Mouse (Mus musculus): ENCODE measurements at regions not wholly inside any gene's neighbourhood (a gene's known extent, or its start where the extent isn't known, plus 50 kb on each side); places are given as distances from the start of the nearest gene placed in this dataset.

DNA sequence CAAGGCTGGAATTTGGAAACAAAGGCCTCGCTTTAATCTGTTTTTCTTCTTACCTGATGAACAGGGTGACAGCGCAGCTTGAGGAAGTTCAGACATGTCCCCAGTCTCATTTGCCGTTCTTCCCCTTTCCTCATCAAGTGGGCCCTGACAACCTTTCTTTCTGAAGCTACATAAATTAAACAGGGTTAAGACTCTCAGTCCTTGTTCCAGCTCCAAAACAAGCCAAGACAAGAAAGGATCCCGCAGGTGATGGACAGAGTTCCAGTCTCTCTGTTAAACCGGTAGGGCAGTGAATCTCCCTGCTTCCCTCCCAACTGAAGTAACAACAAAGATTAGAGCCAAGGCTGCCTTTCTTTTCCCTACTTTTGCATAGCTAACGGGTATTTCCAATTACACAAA lies 605.6 kb downstream of the Nfib start:
- Histone ChIP-seq H3K4me1 (ENCODE audit: control insufficient read depth, insufficient read depth, low read length) (no peaks in the 10 kb centered on the region), H3K36me3 (ENCODE audit: control insufficient read depth, insufficient read depth, low read length) (no peaks in the 10 kb centered on the region), H3K27me3 (ENCODE audit: control insufficient read depth, insufficient read depth, low read length) (no peaks in the 10 kb centered on the region), H3K79me2 (ENCODE audit: control insufficient read depth, insufficient read depth, low read length) (no peaks in the 10 kb centered on the region), H3K4me3 (ENCODE audit: insufficient read depth, low read depth, low read length) (no peak overlapping the region), H3K9ac (ENCODE audit: low read depth, low read length) (no peak overlapping the region), H3K27ac (replicated peaks; ENCODE audit: insufficient read depth, low read depth, low read length) (no peak overlapping the region)
- no peak for DNase-seq (ENCODE audit: extremely low read depth, low read depth, low spot score)
- WGBS = 92% methylated on average over 6 of the region's 6 CpGs
- TF ChIP-seq POLR2A (IDR thresholded peaks at IDR 0.05; ENCODE audit: extremely low read depth, insufficient read depth, low read length) (no peak), CTCF (IDR thresholded peaks at IDR 0.05; ENCODE audit: low read depth, low read length) (no peak)

DNA sequence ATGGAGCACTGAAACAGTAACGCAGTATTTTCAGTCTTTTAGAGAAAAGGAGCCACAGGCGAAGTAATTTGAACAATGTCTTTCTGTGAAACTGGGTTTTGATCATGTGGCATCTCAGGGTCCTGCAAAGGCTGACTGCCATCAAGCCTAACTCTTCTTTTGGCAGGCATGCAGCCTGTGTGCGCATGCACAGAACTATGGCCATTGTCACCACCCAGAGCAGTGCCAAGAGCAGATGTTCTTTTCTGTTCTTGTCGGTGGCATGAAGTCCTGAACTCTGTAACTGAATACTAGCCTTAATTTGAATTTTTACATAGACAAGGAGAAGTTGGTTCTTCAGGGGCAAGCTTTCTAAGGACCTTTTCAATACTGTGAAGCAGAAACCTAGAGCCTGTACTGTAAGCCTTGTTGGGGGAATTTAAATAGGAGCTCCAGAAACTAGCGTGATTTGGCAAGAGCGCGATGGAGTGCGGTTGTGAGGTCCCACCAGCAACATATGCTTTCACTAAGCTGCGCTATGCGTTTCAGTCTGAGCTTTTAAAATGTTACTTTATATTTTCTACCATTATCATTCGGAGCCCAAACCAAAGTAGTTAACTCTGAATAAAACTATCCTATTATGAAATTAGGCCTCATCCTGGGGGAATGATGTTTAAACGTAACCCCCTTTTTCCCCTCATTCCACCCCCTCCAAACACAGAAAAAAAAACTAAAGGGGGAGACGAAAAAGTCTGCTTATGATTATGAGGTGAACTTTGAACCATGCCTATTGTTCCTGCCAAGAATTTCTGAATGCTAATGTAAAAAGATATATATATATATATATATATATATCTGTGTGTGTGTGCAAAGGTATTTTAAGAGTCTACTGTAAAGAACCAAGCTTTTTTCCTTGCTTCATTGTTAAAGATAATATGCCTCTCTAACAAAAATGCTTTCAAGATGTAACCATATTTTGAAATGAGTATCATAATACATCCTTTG lies 606.3 kb downstream of the Nfib start:
- WGBS = 95% methylated on average over 13 of the region's 13 CpGs

DNA sequence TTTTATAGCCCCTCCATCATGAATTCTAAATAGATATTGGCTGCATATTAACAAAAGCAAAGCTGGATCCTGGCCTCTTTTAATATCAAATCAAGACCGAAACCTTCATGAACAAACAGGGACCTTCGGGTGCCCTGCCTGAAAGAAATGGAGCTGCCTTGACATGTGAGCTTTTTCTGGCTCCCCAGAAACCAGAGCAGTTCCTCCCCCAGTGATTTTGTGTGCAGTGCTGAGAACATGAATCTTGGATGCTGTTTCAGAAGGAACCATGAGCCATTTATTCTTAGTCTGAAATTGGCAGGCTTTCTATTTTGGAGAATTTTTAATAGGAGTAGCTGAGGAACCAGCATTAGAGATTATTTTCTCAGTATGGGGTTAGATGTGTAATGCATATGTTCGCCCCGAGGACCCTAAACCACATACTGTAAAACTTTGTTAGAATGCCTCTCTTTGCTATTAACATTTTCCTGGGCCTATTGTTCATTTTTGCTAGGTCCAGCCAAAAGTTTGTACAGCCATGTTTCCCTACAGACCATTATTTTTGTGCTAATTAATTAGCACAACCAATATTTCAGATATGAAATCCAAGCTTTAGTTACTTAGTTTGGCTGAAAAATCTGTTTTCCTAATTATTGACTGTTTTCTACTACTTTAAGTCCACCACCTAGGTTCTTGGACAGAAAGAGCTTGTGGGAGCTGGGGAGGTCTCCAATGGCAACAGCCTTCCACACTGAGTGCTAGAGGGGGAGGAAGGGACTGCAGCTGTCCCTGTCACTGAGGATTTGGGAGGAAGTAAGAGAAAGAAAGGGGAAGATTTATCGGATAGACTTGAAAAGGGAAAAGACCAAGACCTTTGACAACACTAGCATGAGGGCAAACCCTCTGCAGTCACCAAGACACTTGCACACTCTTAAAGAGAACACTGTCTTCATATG lies 613.0 kb downstream of the Nfib start:
- Histone ChIP-seq H3K27ac (replicated peaks; ENCODE audit: insufficient read depth, low read depth, low read length) (no peak overlapping the region), H3K79me2 (ENCODE audit: control insufficient read depth, insufficient read depth, low read length) (no peaks in the 10 kb centered on the region), H3K36me3 (ENCODE audit: control insufficient read depth, insufficient read depth, low read length) (no peaks in the 10 kb centered on the region), H3K4me3 (ENCODE audit: insufficient read depth, low read depth, low read length) (no peak overlapping the region), H3K27me3 (ENCODE audit: control insufficient read depth, insufficient read depth, low read length) (no peaks in the 10 kb centered on the region), H3K4me1 (ENCODE audit: control insufficient read depth, insufficient read depth, low read length) (no peaks in the 10 kb centered on the region), H3K9ac (ENCODE audit: low read depth, low read length) (no peak overlapping the region)
- no peak for TF ChIP-seq POLR2A (IDR thresholded peaks at IDR 0.05; ENCODE audit: extremely low read depth, insufficient read depth, low read length)
- TF ChIP-seq CTCF (IDR thresholded peaks at IDR 0.05; ENCODE audit: low read depth, low read length) = no peak
- 90% methylated on average over 5 of the region's 5 CpGs for WGBS
- no peak for DNase-seq (ENCODE audit: extremely low read depth, low read depth, low spot score)

More for the DNA sequence above, 606.3 kb downstream of the Nfib start:
- no peaks in the 10 kb centered on the region for H3K79me2 ChIP-seq (ENCODE audit: control insufficient read depth, insufficient read depth, low read length)
- H3K4me3 ChIP-seq (ENCODE audit: insufficient read depth, low read depth, low read length) = no peak overlapping the region
- no peak overlapping the region for H3K9ac ChIP-seq (ENCODE audit: low read depth, low read length)
- DNase-seq (ENCODE audit: extremely low read depth, low read depth, low spot score) = no peak
- no peaks in the 10 kb centered on the region for H3K36me3 ChIP-seq (ENCODE audit: control insufficient read depth, insufficient read depth, low read length)
- no peak overlapping the region for H3K27ac ChIP-seq (replicated peaks; ENCODE audit: insufficient read depth, low read depth, low read length)
- TF ChIP-seq CTCF (IDR thresholded peaks at IDR 0.05; ENCODE audit: low read depth, low read length) = no peak
- TF ChIP-seq POLR2A (IDR thresholded peaks at IDR 0.05; ENCODE audit: extremely low read depth, insufficient read depth, low read length) = no peak
- no peaks in the 10 kb centered on the region for H3K27me3 ChIP-seq (ENCODE audit: control insufficient read depth, insufficient read depth, low read length)
- H3K4me1 ChIP-seq (ENCODE audit: control insufficient read depth, insufficient read depth, low read length) = no peaks in the 10 kb centered on the region

DNA sequence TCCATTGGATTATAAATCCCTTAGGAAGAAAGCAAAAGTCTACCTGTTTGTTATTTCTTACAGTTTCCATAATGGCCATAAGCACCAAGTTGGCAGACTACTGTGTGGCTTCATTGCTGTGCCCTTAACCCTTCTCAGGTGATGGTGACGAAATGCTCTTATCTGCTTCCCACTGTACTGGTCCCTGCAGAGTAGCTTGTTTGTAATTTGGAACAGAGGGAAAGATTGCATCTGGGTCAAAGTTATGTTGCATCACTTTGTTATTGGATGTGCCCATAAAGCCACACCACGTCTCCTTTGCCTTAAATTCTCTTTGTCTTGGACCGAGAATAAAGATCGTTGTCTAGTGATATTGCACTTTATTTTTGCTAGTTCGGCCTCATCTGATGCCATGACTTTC lies 615.9 kb downstream of the Nfib start:
- 57% methylated on average over 5 of the region's 5 CpGs for WGBS
- no peaks in the 10 kb centered on the region for H3K4me1 ChIP-seq (ENCODE audit: control insufficient read depth, insufficient read depth, low read length)
- no peak overlapping the region for H3K9ac ChIP-seq (ENCODE audit: low read depth, low read length)
- no peaks in the 10 kb centered on the region for H3K36me3 ChIP-seq (ENCODE audit: control insufficient read depth, insufficient read depth, low read length)
- TF ChIP-seq CTCF (IDR thresholded peaks at IDR 0.05; ENCODE audit: low read depth, low read length) (no peak), POLR2A (IDR thresholded peaks at IDR 0.05; ENCODE audit: extremely low read depth, insufficient read depth, low read length) (no peak)
- DNase-seq (ENCODE audit: extremely low read depth, low read depth, low spot score) = peak; percentile 94
- H3K27ac ChIP-seq (replicated peaks; ENCODE audit: insufficient read depth, low read depth, low read length) = no peak overlapping the region
- H3K4me3 ChIP-seq (ENCODE audit: insufficient read depth, low read depth, low read length) = no peak overlapping the region
- no peaks in the 10 kb centered on the region for H3K79me2 ChIP-seq (ENCODE audit: control insufficient read depth, insufficient read depth, low read length)
- no peaks in the 10 kb centered on the region for H3K27me3 ChIP-seq (ENCODE audit: control insufficient read depth, insufficient read depth, low read length)

DNA sequence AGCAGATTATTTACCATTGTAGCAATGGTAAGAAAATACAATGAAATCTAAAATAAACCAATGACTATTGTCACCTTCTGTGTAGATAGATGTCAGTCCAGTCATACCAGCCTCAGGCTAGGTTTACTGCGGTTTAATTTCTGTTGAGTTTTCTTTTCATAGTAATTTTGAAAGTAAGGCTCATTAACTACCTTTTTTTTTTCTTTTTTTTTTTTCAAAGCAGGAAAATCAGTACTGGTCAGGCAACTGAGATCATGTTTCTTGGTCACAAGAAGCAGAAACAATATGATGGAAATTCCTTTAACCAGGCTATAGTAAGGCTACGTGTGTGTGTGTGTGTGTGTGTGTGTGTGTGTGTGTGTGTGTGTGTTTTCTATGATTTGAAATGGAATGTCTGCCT lies 622.0 kb downstream of the Nfib start:
- DNase-seq (ENCODE audit: extremely low read depth, low read depth, low spot score) = no peak
- H3K27me3 ChIP-seq (ENCODE audit: control insufficient read depth, insufficient read depth, low read length) = no peaks in the 10 kb centered on the region
- no peaks in the 10 kb centered on the region for H3K79me2 ChIP-seq (ENCODE audit: control insufficient read depth, insufficient read depth, low read length)
- no peak overlapping the region for H3K27ac ChIP-seq (replicated peaks; ENCODE audit: insufficient read depth, low read depth, low read length)
- H3K36me3 ChIP-seq (ENCODE audit: control insufficient read depth, insufficient read depth, low read length) = no peaks in the 10 kb centered on the region
- no peak overlapping the region for H3K9ac ChIP-seq (ENCODE audit: low read depth, low read length)
- TF ChIP-seq POLR2A (IDR thresholded peaks at IDR 0.05; ENCODE audit: extremely low read depth, insufficient read depth, low read length) (no peak), CTCF (IDR thresholded peaks at IDR 0.05; ENCODE audit: low read depth, low read length) (no peak)
- 94% methylated on average over 2 of the region's 2 CpGs for WGBS
- no peak overlapping the region for H3K4me3 ChIP-seq (ENCODE audit: insufficient read depth, low read depth, low read length)
- no peaks in the 10 kb centered on the region for H3K4me1 ChIP-seq (ENCODE audit: control insufficient read depth, insufficient read depth, low read length)

All from liver, adult 2 months (tissue).